Mouse (Mus musculus) kidney, postnatal 36 days (tissue): ENCODE measurements around the gene Abcb10.
A peak's percentile ranks its signal among the peaks of the same experiment; 100 is the strongest.
"Not testable (repeated sequence)": the region's sequence is repeated elsewhere in the genome, so short reads cannot be mapped to it uniquely, and the experiment has no call there.

Experiments
- DNase-seq, 2 experiments: peaks; one replicate each; pipeline ENCODE4 v3.0.0; 2021 to 2022; ENCODE audit warnings: mixed read lengths in 2 of 2

Gene Abcb10

GRCm38 (mm10) chr8:123982826-123983400 lies at the start of gene Abcb10:
Abcb10 (minus strand) TSS chr8:123983122.
- peak; percentile 95 for DNase-seq

DNA sequence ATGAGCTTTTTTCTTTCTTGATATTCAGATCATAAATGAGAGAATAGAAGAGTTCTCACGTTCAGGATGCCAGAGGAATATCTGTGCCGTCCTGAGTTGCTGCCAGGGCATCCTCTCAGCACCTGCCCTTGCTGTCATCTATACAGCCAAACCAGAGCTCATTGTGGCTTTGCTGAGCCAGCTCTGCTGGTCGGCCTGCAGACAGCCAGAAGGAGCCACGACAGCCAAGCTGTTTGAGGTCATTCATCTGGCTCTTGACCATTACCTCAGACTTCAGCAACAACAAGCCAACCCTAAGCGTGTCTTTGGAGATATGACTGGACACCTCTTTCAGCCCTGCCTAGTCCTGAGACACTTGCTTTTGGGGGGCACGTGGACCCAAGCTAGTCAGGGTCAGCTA lies 44.9 kb upstream of the Abcb10 start:
- DNase-seq = no peak

DNA sequence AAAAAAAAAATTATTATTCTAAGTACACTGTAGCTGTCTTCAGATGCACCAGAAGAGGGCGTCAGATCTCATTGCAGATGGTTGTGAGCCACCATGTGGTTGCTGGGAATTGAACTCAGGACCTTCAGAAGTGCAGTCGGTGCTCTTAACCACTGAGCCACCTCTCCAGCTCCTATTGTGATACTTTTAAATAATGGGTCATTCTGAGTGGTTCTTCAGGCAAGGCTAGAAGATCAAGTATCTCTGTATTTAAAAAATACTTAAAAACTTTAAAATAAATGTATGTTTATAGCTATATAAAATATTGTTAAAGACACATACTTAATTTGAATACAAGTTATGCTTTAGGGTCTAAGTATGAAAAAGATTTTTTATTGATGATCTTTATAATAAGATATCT lies 43.3 kb upstream of the Abcb10 start:
- not testable (repeated sequence) for DNase-seq

DNA sequence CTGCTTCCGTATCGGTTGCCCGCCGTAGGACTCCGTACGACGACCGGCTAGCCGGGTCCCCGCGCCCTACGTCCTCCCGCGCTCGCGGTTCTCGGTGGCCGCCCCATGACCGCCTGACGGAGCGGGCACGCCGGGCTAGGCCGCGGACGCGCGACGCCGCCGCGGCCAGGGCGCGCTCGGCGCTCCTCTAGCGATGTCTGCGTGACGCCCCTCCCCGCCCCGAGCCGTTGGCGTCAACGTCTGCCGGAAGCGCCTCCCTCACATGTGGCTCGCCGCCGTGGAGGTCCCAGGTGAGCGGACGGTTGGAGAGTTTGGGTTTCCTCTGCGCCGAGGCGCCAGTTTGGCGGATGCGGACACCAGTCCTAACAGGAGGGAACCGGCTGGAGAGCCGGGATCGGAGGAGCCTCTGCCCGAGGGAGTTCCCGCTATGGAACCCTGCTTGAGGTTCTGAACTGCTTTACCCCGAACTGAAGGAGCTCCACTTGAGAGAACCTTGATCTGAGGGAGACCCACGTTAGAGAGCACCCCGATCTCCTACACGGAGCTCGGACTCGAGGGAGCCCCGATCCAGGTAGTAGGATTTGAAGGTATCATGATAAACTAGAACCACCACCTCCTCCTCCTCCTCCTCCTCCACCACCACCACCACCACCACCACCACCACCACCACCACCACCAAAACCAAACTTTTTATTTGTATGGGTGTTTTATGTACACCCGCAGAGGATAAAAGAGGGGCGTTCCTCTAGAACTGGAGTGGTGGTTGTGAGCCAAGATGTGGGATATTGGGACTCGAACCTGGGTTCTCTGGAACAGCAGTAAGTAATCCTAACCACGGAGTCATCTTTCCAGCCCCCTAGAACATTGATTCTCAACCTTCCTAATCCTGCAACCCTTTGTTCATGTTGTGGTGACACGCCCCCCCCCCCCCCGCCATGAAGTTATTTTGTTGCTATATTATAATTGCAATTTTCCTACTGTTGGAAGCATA lies 38.6 kb upstream of the Abcb10 start, which contains the start of the genes Taf5l and Urb2:
Taf5l (minus strand) TSS at position 161 of the 991 bp plus-strand sequence.
Urb2 (plus strand) TSS at position 272 of the 991 bp plus-strand sequence.
- peak; percentile 94 to 96 for DNase-seq

DNA sequence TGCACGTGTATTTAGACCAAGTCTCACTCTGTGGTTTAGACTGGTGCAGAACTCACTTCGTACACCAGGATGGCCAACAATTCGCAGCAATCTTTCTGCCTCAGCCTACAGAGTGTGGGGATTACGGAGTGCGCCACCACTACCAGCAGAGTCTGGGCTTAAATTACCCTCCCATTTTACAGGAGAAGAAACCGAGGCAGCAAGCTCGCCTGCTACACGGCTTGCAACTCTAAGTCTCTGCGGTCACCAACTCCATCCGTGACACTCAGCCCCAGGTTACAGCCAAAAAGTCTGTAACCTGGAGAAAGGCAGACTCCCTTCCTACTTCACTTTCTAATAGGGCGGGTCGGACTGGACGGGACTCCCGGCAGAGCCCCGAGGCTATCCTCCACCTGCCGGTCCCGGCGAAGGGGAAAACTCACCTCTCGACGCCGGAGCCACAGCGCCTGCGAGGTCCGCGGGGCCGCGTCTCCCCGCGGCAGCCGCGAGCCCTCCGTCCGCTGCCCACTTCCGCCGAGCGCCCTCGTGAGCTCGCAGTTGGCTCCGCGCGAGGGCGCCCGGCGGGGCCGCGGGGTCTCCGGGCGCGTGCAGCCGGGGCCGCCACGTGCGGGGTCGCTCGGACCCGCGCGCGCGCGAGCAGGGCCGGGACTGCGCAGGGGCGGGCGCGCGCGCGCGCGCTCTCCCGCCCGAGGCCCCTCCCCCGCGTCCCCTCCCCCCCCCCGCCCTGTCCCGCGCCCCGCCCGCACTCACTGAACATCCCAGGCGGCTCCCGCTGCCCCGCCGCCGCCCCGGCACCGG lies 37.7 kb upstream of the Abcb10 start:
- DNase-seq = peak; percentile 47 to 77

- DNase-seq = peak; percentile 20 to 38
These were observed 36.9 kb upstream of the Abcb10 start for GRCm38 (mm10) chr8:124019782-124020181.

DNA sequence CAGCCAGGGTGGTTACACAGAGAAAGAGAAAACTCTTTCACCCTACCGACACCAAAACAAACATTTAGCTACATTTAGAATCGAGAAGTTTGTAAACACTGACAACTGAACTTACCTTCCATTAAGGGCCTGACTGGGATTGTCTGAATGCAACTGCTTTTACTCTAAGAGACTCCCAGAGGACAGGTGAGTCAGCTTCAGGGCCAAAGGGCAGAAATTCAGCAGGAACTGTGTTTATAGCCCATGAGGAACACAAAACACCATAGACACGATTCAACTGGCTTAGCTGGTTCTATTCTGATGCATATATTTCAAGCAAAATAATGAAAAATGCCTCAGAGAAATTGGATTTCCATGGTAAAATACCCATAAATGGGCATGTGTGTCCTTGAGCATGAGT lies 31.8 kb upstream of the Abcb10 start:
- peak in 1 of 2 experiments; percentile 14 for DNase-seq

- not testable (repeated sequence) for DNase-seq
These were observed 31.4 kb upstream of the Abcb10 start for GRCm38 (mm10) chr8:124014299-124014698.

DNA sequence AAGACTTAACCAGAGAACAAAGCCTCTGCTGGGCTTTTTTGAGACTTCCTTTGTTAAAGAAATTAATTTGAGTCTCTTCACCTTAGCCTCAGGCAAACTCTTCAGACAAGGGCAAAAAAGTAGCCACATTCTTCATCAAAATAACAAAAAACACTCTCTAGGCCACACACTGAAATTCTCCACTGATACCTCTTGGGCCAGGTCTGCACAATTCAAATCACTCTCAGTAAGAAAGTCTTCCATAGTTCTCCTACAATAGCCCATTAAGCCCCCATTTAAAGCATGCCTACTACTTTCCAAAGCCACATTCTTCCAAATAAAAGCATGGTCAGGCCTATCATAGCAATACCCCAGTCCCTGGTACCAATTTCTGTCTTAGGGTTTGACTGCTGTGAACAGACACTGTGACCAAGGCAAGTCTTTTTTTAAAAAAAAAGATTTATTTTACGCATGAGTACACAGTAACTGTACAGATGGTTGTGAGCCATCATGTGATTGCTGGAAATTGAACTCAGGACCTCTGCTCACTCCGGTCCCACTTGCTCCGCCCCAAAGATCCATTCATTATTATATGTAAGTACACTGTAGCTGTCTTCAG lies 29.2 kb upstream of the Abcb10 start:
- no peak for DNase-seq

GRCm38 (mm10) chr8:124011580-124011979 lies 28.7 kb upstream of the Abcb10 start:
- no peak for DNase-seq

- DNase-seq = no peak
These were observed 24.9 kb upstream of the Abcb10 start for GRCm38 (mm10) chr8:124007829-124008228.

- DNase-seq = no peak
These were observed 19.7 kb upstream of the Abcb10 start for GRCm38 (mm10) chr8:124002546-124003108.

- no peak for DNase-seq
These were observed 16.6 kb upstream of the Abcb10 start for GRCm38 (mm10) chr8:123999568-123999967.

- no peak for DNase-seq
These were observed 11.1 kb upstream of the Abcb10 start for GRCm38 (mm10) chr8:123993997-123994396.

- no peak for DNase-seq
These were observed 10.7 kb upstream of the Abcb10 start for GRCm38 (mm10) chr8:123993597-123993996.

DNA sequence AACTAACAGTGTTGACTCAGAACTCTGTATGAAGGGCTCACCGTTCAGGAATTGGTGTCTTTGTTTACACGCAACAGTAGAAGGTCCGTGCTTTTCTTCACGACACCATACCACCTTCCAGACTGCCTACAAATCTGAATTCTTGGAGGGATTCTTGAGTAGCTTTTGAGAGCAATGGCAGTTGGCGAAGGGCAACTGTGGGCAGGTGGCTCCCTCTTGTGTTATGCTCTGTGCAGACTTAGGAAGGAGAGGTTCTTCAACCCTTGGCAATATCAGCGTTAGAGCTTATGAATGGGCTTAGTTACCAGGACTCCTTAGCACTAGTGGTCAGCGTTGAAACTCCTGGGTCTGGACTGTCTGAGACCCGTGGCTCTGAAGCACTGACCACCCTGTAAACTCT lies 9.7 kb upstream of the Abcb10 start:
- peak in 1 of 2 experiments; percentile 56 for DNase-seq

GRCm38 (mm10) chr8:123990277-123991049 lies 7.5 kb upstream of the Abcb10 start:
- DNase-seq = no peak

DNA sequence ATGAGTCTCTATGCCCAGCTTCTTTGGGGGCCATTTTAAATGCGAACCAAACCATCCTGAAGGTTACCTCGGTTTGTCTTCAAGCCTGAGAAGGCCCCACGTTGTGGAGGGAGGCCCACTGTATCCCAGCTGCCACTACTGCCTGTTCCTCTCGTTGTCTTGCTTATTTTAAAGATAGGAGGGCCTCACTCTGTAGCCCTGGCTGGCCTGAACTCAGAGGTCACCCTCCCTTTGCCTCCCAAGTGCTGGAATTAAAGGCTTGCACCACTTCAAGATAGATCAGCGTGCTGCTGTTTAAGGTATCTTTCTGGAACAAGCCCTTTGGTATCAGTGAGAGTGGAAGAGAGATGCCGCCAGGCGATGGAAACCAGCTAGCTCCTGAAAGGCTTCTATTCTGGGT lies 6.2 kb upstream of the Abcb10 start:
- DNase-seq = no peak

GRCm38 (mm10) chr8:123988605-123989038 lies 5.7 kb upstream of the Abcb10 start:
- DNase-seq = no peak

DNA sequence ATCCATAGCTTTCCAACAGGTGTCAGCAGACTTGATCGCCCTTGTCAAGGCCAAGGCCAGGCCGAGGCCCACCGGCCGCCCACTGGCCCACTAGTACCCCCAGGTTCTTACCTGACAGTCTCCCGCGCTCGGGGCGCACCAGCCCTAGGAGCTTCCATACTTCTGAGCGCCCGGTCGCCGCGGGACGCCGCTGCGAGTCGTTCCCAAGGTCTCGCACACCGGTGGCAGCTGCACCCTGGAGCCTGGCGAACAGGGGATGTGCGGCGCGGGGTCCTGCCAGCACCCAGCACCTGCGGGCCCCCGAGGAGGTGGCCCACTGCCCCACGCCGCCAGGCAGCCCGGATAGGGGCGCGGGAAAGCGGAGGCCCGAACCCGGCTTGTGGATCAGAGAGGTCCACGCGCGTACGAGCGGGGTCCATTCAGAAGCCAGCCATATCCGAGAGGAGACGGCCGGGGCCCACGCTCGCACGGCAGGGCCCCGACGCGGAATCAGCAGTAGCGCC lies 580 bp downstream of the Abcb10 start:
- peak in 1 of 2 experiments; percentile 50 for DNase-seq

GRCm38 (mm10) chr8:123981674-123982073 lies 1.2 kb downstream of the Abcb10 start:
- DNase-seq = peak in 1 of 2 experiments; percentile 24
